Mouse (Mus musculus) G1E (cell line): ENCODE measurements around the gene Atp1b1.

Experiments used
- CTCF ChIP-seq: IDR thresholded peaks from 2 replicates; pipeline ENCODE4 v1.5.1; 2012; ENCODE audit warnings: low read depth, low read length, inconsistent platforms, mixed read lengths
- GATA1 ChIP-seq: IDR thresholded peaks from 2 replicates; pipeline ENCODE4 v1.6.1; 2012; ENCODE audit warnings: borderline replicate concordance, low read length, inconsistent platforms, mixed read lengths
- GATA2 ChIP-seq: IDR thresholded peaks from 2 replicates; pipeline ENCODE4 v1.6.1; 2012; ENCODE audit warnings: low read depth, low read length, inconsistent platforms, borderline replicate concordance
- POLR2AphosphoS5 ChIP-seq: IDR thresholded peaks from 2 replicates; pipeline ENCODE4 v1.6.1; 2012; ENCODE audit warnings: low read depth, low read length, inconsistent platforms; ENCODE audit not compliant: insufficient replicate concordance
- TAL1 ChIP-seq: conservative IDR thresholded peaks from 2 replicates; pipeline ENCODE4 v1.6.1; 2012; ENCODE audit warnings: low read depth, low read length, inconsistent platforms, mixed read lengths

DNA sequence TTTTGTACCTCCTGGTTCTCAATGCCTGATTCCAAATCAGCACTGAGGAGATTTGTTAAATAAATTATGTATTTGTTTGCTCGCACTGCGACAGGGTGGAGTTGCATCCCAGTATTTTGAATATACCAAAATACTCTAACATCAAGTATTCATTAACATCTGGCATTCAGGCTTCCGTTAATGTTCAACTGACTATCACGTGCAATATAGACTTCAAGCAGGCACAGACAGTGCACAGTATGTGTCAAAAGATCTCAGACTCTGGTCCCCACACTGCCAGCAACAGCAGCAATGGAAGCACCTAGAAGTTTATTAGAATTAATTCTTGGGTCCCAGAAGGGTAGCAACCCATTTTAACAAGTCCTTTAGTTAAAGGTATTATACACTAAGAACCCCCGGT lies 13.5 kb upstream of the Atp1b1 start:
- TF ChIP-seq CTCF (no peak), GATA1 (no peak), POLR2AphosphoS5 (no peak), TAL1 (no peak), GATA2 (no peak)
